Mouse (Mus musculus) left cerebral cortex, postnatal 25 days (tissue): ENCODE data around the gene Galnt6. TPM values are rescaled to one million over a fixed set of nuclear protein-coding genes. Genes with fewer than 3 reads are reported as not detected.
"Not testable (repeated sequence)": the region's sequence is repeated elsewhere in the genome, so short reads cannot be mapped to it uniquely, and the experiment has no call there.

Source experiments
- DNase-seq, 2 experiments: peaks; one replicate each; pipeline ENCODE4 v3.0.0; 2022; ENCODE audit warnings: low spot score in 2 of 2, mixed read lengths in 1 of 2
- intact Hi-C: fragments of 180-260 bp; cut with DNase I; formaldehyde crosslinking; loops from one replicate; pipeline ENCODE4 v1.15.1; 2025
- total RNA-seq, 2 experiments: library from RNA; stranded (reverse); gene quantifications; 2 replicates each; pipeline ENCODE4 v1.2.3; 2021

The Galnt6 gene
- total RNA-seq = 1 to 10 TPM; 2.9 to 4.0 TPM

DNA sequence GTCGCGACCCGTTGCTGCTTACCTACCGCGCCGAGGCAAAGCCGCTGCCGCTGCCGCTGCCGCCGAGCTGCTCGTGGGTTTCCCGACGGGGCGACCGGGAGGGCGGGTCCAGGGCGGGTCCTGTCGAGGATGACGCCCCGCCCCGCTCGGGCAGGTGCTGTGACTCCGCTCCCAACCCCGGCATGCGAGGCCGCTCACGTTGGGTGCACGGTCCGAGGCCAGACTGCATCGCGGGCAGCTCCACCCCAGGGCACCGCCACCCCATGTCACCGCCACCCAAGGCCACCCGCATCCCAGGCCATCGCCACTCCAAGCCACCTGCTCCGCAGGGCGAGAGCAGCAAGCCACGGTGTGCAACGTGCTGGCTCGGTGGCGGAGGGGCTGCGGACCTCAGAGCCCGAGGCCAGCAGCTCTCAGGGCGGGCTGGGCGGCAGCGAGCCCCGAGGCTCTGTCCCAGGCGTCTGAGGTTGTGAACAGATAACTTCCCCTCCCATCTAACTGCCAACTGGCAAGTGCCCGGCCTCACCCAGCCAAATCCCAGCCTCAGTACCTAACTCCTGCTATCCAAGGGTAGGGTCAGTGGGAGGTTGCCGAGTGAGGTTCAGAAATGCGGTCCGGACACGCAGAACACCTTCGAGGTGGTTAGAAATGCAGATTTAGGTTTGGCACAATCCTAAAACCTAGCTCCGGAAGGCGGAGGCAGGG is at the start of gene Galnt6:
Galnt6 (minus strand) TSS at position 96 of the 705 bp plus-strand sequence.
- no peak for DNase-seq

GRCm38 (mm10) chr15:100777020-100778016 is 48.1 kb upstream of the Galnt6 start:
- peak; percentile 44 to 79 for DNase-seq
- intact Hi-C loops = no loop called here

More for the DNA sequence above, at the start of gene Galnt6:
- intact Hi-C loops = no loop called here

DNA sequence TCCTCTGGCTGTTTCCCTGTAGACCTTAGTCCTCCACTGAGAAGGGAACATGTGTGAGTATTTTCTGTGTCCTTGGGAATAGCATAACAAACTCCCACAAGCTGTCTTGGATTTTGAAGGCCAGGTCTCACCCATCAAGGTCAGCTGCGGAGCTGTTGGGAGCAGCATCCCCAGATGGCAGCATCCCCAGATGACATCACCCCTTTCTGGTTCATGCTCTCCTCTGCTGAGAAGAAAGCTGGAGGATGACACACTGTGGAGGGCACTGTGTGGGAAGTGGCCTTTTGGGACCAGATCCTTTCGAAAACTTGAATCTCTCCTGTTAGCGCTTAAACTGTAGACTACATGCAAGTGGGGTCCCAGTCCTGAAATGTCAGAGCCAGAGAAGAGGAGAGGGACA is 47.2 kb upstream of the Galnt6 start:
- intact Hi-C loops = no loop called here
- no peak for DNase-seq

DNA sequence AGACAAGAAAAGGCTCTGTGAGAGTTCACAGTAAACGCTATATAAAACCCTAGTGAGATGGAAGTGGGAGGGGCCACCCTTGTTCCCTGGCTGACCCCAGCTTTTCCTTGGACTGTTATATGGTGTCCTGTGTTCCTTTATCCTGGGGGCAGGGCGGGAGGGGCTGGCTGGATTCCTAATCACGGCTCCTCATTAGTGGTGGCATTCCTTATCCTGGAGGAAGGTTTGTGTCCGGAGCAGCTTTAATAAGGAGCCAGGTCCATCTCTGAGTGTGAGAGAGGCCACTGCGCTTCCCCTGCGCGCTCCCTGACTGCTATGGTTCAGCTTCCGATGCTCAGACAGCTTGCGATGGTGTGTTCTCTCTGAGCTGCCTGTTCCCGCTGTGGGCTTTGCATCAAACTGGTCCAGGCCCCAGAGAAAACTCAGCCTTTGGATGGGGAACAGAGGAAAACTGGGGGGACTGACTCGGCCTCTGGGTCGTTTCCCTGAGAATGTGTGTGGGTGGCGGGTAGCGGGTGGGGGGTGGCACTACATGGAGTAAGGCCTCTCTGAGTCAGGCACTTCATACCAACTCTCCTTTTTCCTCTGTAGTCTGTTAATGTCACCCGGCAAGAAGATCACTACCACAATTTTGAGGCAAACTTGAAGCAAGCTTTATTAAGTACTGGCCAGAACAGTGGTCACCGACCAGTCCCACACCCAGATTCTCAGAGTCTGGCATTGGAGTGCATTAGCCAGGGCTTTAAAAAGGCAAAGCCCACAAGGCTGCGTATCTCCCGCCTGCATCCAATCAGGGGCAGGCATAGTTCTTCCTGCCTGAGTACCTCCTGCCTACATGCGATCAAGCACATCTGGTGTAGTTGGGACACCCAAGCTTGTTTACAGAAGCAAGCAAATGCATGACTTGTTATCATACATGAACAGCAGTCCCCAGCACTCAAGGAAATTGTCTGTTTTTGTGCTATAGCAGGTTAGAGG is 46.3 kb upstream of the Galnt6 start:
- intact Hi-C loops = no loop called here

DNA sequence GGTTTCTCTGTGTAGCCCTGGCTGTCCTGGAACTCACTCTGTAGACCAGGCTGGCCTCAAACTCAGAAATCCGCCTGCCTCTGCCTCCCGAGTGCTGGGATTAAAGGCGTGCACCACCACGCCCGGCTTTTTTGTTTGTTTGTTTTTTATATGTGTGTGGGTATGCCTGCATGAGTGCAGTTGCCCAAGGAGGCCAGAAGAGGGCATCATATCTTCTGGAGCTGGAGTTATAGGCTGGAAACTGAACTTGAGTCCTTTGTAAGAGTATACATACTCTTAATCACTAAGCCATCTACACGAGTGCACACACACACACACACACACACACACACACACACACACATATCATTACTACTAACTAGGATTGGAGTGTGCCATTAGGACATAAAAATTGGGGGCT is 44.7 kb upstream of the Galnt6 start:
- intact Hi-C loops, DNase-seq: not testable (repeated sequence)

More for the DNA sequence above, 46.3 kb upstream of the Galnt6 start:
- no peak for DNase-seq

GRCm38 (mm10) chr15:100772685-100773084 is 43.5 kb upstream of the Galnt6 start:
- intact Hi-C loops = no loop called here
- DNase-seq = no peak

DNA sequence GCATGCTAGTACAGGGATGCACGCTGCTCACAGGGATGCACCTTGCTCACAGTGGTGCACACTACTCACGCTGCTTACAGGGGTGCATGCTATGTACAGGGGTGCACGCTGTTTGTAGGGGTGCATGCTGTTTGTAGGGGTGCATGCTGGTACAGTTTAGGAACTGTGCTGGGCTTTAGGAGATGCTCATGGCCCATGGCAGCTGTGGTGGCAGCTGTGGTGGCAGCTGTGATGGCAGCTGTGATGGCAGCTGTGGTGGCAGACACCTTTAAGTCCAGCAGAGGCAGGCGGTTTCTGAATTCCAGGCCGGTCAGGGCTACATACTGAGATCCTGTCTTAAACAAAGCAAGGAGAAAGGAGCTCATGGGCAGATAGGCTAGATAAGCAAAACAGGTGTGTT is 41.2 kb upstream of the Galnt6 start:
- DNase-seq = no peak
- intact Hi-C loops = no loop called here

DNA sequence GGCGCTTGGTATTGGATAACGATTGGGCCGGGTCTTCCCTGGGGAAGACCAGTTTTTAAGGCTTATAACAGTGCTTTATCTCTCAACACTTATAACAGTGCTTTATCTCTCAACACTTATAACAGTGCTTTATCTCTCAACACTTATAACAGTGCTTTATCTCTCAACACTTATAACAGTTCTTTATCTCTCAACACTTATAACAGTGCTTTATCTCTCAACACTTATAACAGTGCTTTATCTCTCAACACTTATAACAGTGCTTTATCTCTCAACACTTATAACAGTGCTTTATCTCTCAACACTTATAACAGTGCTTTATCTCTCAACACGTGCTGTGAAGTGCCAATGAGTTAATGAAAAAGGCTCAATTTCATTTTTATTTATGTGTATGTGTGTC is 39.8 kb upstream of the Galnt6 start:
- intact Hi-C loops = loop anchor here (5.0 kb wide), 1 partner anchor 48 kb away; no protein-coding TSS in a partner anchor
- DNase-seq = not testable (repeated sequence)

DNA sequence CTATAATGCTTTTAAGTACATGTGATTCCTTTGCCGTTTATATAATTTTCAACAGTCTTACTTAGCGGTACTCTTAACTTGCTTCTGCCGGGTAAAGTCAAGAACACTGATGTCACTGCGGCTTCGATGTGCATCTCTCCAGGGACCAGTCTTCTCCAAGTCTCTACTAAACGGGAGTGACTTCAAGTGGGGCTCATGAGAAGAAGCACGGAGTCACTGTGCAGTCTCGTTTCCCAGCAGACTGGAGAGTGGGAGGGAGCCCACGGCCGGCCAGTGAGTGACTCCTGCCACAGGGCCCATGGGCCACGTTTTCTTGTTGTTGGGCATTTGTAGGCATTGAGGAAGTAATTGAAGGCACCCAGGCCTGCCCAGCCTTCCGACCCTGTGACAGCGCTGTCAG is 38.7 kb upstream of the Galnt6 start:
- DNase-seq = no peak

GRCm38 (mm10) chr15:100766826-100767225 is 37.6 kb upstream of the Galnt6 start:
- intact Hi-C loops = loop anchor here (5.0 kb wide), 1 partner anchor 50 kb away; no protein-coding TSS in a partner anchor
- DNase-seq = no peak

More for the DNA sequence above, 38.7 kb upstream of the Galnt6 start:
- intact Hi-C loops = loop anchor here (5.0 kb wide), 1 partner anchor 49 kb away; no protein-coding TSS in a partner anchor

GRCm38 (mm10) chr15:100764163-100764951 is 35.2 kb upstream of the Galnt6 start:
- intact Hi-C loops = no loop called here
- DNase-seq = no peak

GRCm38 (mm10) chr15:100762649-100763048 is 33.5 kb upstream of the Galnt6 start:
- DNase-seq = peak in 1 of 2 experiments; percentile 25
- intact Hi-C loops = no loop called here

GRCm38 (mm10) chr15:100761419-100762185 is 32.4 kb upstream of the Galnt6 start, which contains the start of gene Slc4a8:
Gene Slc4a8 (plus strand): TSS chr15:100761747.
- peak; percentile 95 to 97 for DNase-seq
- intact Hi-C loops = loop anchor here (2.0 kb wide), 1 partner anchor 109 kb away; no protein-coding TSS in a partner anchor

GRCm38 (mm10) chr15:100761036-100761418 is 31.9 kb upstream of the Galnt6 start:
- intact Hi-C loops = loop anchor here (2.0 kb wide), 1 partner anchor 110 kb away; no protein-coding TSS in a partner anchor
- no peak for DNase-seq

DNA sequence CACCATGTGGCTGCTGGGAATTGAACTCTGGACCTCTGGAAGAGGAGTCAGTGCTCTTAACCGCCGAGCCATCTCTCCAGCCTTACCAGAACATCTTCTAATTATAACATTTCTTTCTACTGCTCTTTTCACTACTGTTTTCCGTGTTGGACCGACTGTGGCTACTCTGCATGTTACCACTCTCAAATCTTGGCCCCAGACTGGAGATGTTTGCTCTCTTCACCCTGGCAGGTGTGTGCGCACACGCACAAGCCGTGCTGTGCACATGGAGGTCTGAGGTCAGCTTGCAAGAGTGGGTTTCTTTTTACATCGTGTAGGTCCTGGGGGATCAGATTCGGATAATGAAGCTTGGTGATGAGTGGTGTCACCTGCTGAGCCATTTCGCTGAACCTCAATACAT is 30.1 kb upstream of the Galnt6 start:
- intact Hi-C loops = loop anchor here (5.0 to 10.0 kb wide), 3 partner anchors 203 to 436 kb away; partner anchors contain the start of gene Gm47841
- no peak for DNase-seq

GRCm38 (mm10) chr15:100757527-100757978 is 28.4 kb upstream of the Galnt6 start:
- DNase-seq = peak; percentile 50 to 78

More at GRCm38 (mm10) chr15:100757527-100757978, 28.4 kb upstream of the Galnt6 start:
- intact Hi-C loops = loop anchor here (2.0 to 10.0 kb wide), 4 partner anchors 81 to 437 kb away; partner anchors contain the start of gene Gm47841
